Mouse (Mus musculus): Measurements from ENCODE around the gene Mst1r. TPM values are rescaled to one million over a fixed set of nuclear protein-coding genes. Genes with fewer than 3 reads are reported as not detected.

Gene Mst1r
- polyA plus RNA-seq (2012) = 0.18 and 0.50 TPM in 2 replicates

GRCm38 (mm10) chr9:107906252-107906966 is at the start of gene Mst1r:
Gene Mst1r (plus strand): TSS chr9:107906873.

GRCm38 (mm10) chr9:107873137-107873536 is 33.5 kb upstream of the Mst1r start, which contains the start of gene Rbm6:
Gene Rbm6 (minus strand): TSS chr9:107873237.

GRCm38 (mm10) chr9:107887804-107888266 is 18.8 kb upstream of the Mst1r start, which contains the start of gene Mon1a:
Gene Mon1a (plus strand): TSS chr9:107888151.

GRCm38 (mm10) chr9:107928169-107928568 is 21.5 kb downstream of the Mst1r start, which contains the start of gene Actl11:
Gene Actl11 (plus strand): TSS chr9:107928469.

GRCm38 (mm10) chr9:107935374-107935773 is 28.7 kb downstream of the Mst1r start, which contains the start of gene Camkv:
Gene Camkv (plus strand): TSS chr9:107935674.

GRCm38 (mm10) chr9:107949922-107950235 is 43.2 kb downstream of the Mst1r start, which contains the start of gene Traip:
Gene Traip (plus strand): TSS chr9:107950136.

Other genes with a start within 250 kb of the Mst1r start
- gene Slc38a3, start 237.3 kb upstream of the Mst1r start, polyA plus RNA-seq (2012) = 0.02 and 0.03 TPM in 2 replicates
- gene Gnat1, start 227.2 kb upstream of the Mst1r start, polyA plus RNA-seq (2012) = 0.33 and 0.55 TPM in 2 replicates
- gene Sema3f, start 196.4 kb upstream of the Mst1r start, polyA plus RNA-seq (2012) = 0.52 and 0.71 TPM in 2 replicates
- gene Rbm5, start 135.9 kb upstream of the Mst1r start, polyA plus RNA-seq (2012) = 22.6 and 29.7 TPM in 2 replicates
- gene Rbm6, start 33.6 kb upstream of the Mst1r start, polyA plus RNA-seq (2012) = 21.8 and 30.9 TPM in 2 replicates
- gene Mon1a, start 18.7 kb upstream of the Mst1r start, polyA plus RNA-seq (2012) = 22.6 and 23.1 TPM in 2 replicates
- not detected in 2 replicates for gene Actl11, start 21.6 kb downstream of the Mst1r start, polyA plus RNA-seq (2012)
- 0.26 and 0.68 TPM in 2 replicates for gene Camkv, start 28.8 kb downstream of the Mst1r start, polyA plus RNA-seq (2012)
- 2.5 and 4.6 TPM in 2 replicates for gene Traip, start 43.3 kb downstream of the Mst1r start, polyA plus RNA-seq (2012)
- 30.7 and 41.6 TPM in 2 replicates for gene Uba7, start 68.6 kb downstream of the Mst1r start, polyA plus RNA-seq (2012)
- gene Gm20661, start 76.2 kb downstream of the Mst1r start, polyA plus RNA-seq (2012) = 0.25 and 0.33 TPM in 2 replicates
- 69.0 and 83.7 TPM in 2 replicates for gene Inka1, start 79.0 kb downstream of the Mst1r start, polyA plus RNA-seq (2012)
- gene Cdhr4, start 85.6 kb downstream of the Mst1r start, polyA plus RNA-seq (2012) = 0.28 and 1.4 TPM in 2 replicates
- gene Gm20662, start 89.5 kb downstream of the Mst1r start, polyA plus RNA-seq (2012) = 0.04 and 0.06 TPM in 2 replicates
- gene Ip6k1, start 95.6 kb downstream of the Mst1r start, polyA plus RNA-seq (2012) = 55.9 and 63.3 TPM in 2 replicates
- gene Gmppb, start 142.4 kb downstream of the Mst1r start, polyA plus RNA-seq (2012) = 14.6 and 19.6 TPM in 2 replicates
- gene Amigo3, start 146.3 kb downstream of the Mst1r start, polyA plus RNA-seq (2012) = 2.5 TPM in 2 replicates
- gene Mst1, start 173.6 kb downstream of the Mst1r start, polyA plus RNA-seq (2012) = 0.28 TPM in 1 of 2 replicates, not detected in the other
- 100 and 113 TPM in 2 replicates for gene Rnf123, start 176.5 kb downstream of the Mst1r start, polyA plus RNA-seq (2012)
- gene Apeh, start 187.7 kb downstream of the Mst1r start, polyA plus RNA-seq (2012) = 48.2 and 48.5 TPM in 2 replicates